Mouse (Mus musculus) liver, embryonic 14.5 days (tissue): ENCODE measurements at regions not wholly inside any gene's neighbourhood (a gene's known extent, or its start where the extent isn't known, plus 50 kb on each side); places are given as distances from the start of the nearest gene placed in this dataset.

Experiments
- ATAC-seq: fragments of 200-750 bp; cut with Nextera tagmentation; 2 replicates; pipeline ENCODE4 v1.8.0; 2017; ENCODE audit warnings: moderate number of reproducible peaks, mild to moderate bottlenecking, moderate library complexity; ENCODE audit not compliant: insufficient read depth
- DNase-seq, 3 experiments: peaks; one replicate each; pipeline ENCODE4 v3.0.0-alpha.2; 2012 to 2013; ENCODE audit warnings: low read depth in 3 of 3, low spot score in 3 of 3
- H3K27ac ChIP-seq: fragments of 300-500 bp; sonication (generic); 2 replicates; pipeline ENCODE4 v1.5.1; 2014; ENCODE audit warnings: moderate library complexity, mild to moderate bottlenecking, control low read depth, inconsistent platforms
- H3K27me3 ChIP-seq: fragments of 300-500 bp; sonication (generic); 2 replicates; pipeline ENCODE4 v1.6.1; 2014; ENCODE audit warnings: mild to moderate bottlenecking, low read length, moderate library complexity; ENCODE audit not compliant: control insufficient read depth, insufficient read depth
- H3K36me3 ChIP-seq: fragments of 300-500 bp; sonication (generic); replicated peaks from 2 replicates; pipeline ENCODE4 v1.6.1; 2014; ENCODE audit warnings: low read depth; ENCODE audit not compliant: control insufficient read depth, insufficient read depth
- H3K4me1 ChIP-seq, 2 experiments: fragments of 200-500 bp in 1 of 2; fragments of 300-500 bp in 1 of 2; sonication (generic) in 1 of 2; replicated peaks; 2 replicates each; pipeline ENCODE4 v1.6.1; 2012 to 2014; ENCODE audit warnings: antibody characterized with exemption in 1 of 2, inconsistent platforms in 1 of 2, low read length in 1 of 2; ENCODE audit not compliant: control insufficient read depth in 2 of 2, insufficient read depth in 2 of 2
- H3K4me2 ChIP-seq: fragments of 300-500 bp; sonication (generic); 2 replicates; pipeline ENCODE4 v1.6.1; 2014; ENCODE audit warnings: low read depth, mild to moderate bottlenecking, control low read depth, moderate library complexity
- H3K4me3 ChIP-seq, 2 experiments: fragments of 200-500 bp in 1 of 2; fragments of 300-500 bp in 1 of 2; sonication (generic) in 1 of 2; 2 replicates each; pipeline ENCODE4 v1.5.1; 2012 to 2014; ENCODE audit warnings: low read depth in 2 of 2, low read length in 2 of 2, mild to moderate bottlenecking in 2 of 2, control low read depth in 1 of 2, inconsistent platforms in 1 of 2, moderate library complexity in 1 of 2; ENCODE audit not compliant: insufficient read depth in 1 of 2
- H3K9ac ChIP-seq: fragments of 300-500 bp; sonication (generic); replicated peaks from 2 replicates; pipeline ENCODE4 v1.6.1; 2014; ENCODE audit warnings: mild to moderate bottlenecking, control low read depth, moderate library complexity
- H3K9me3 ChIP-seq: fragments of 300-500 bp; sonication (generic); 2 replicates; pipeline ENCODE4 v1.6.1; 2016; ENCODE audit warnings: low read length, mixed read lengths; ENCODE audit not compliant: control insufficient read depth
- CTCF ChIP-seq: IDR thresholded peaks from 2 replicates; pipeline ENCODE4 v1.5.1; 2016; ENCODE audit warnings: antibody characterized with exemption, low read depth, control low read depth
- EP300 ChIP-seq: IDR thresholded peaks from 2 replicates; pipeline ENCODE4 v1.6.1; 2016; ENCODE audit warnings: antibody characterized with exemption, low read depth
- WGBS: fragments of 180-500 bp; shearing (Covaris S2); extraction: QIAGEN DNeasy Blood & Tissue Kit; methylation state at CpG from one replicate; pipeline ENCODE4 v1.1.7; 2014; ENCODE audit not compliant: insufficient replicate concordance; 5-methylcytosine and 5-hydroxymethylcytosine counted together

- H3K27ac ChIP-seq: no peak overlapping the region
- DNase-seq (no peak), ATAC-seq (no peak)
- no peak overlapping the region for H3K4me3 ChIP-seq
- H3K9ac ChIP-seq: no peak overlapping the region
- no peaks in the 10 kb centered on the region for H3K9me3 ChIP-seq
- H3K4me2 ChIP-seq: no peak overlapping the region
- no peaks in the 10 kb centered on the region for H3K27me3 ChIP-seq
- TF ChIP-seq EP300 (no peak), CTCF (no peak)
- H3K36me3 ChIP-seq: no peaks in the 10 kb centered on the region
- H3K4me1 ChIP-seq: no peaks in the 10 kb centered on the region
- WGBS: 45% methylated on average over 10 of the region's 10 CpGs
Observed at GRCm38 (mm10) chr14:105532168-105532745, 273.9 kb downstream of the Ndfip2 start.

- Histone ChIP-seq H3K9me3 (no peaks in the 10 kb centered on the region), H3K9ac (no peak overlapping the region), H3K4me1 (no peaks in the 10 kb centered on the region), H3K27ac (no peak overlapping the region), H3K36me3 (no peaks in the 10 kb centered on the region), H3K27me3 (no peaks in the 10 kb centered on the region), H3K4me3 (no peak overlapping the region), H3K4me2 (no peak overlapping the region)
- ATAC-seq (no peak), DNase-seq (no peak)
- no peak for TF ChIP-seq CTCF
- no peak for TF ChIP-seq EP300
- WGBS: 51% methylated on average over 6 of the region's 6 CpGs
Observed at GRCm38 (mm10) chr14:105528107-105528506, 269.7 kb downstream of the Ndfip2 start.

- no peaks in the 10 kb centered on the region for H3K27me3 ChIP-seq
- no peaks in the 10 kb centered on the region for H3K36me3 ChIP-seq
- no peak overlapping the region for H3K4me3 ChIP-seq
- WGBS: 66% methylated on average over 4 of the region's 4 CpGs
- no peak overlapping the region for H3K27ac ChIP-seq
- no peaks in the 10 kb centered on the region for H3K9me3 ChIP-seq
- H3K9ac ChIP-seq: no peak overlapping the region
- ATAC-seq: no peak
- no peaks in the 10 kb centered on the region for H3K4me1 ChIP-seq
- no peak for TF ChIP-seq CTCF
- TF ChIP-seq EP300: no peak
- DNase-seq: no peak
- H3K4me2 ChIP-seq: no peak overlapping the region
Observed at GRCm38 (mm10) chr14:105523849-105524248, 265.5 kb downstream of the Ndfip2 start.

- no peaks in the 10 kb centered on the region for H3K36me3 ChIP-seq
- ATAC-seq (no peak), DNase-seq (no peak)
- H3K27me3 ChIP-seq: no peaks in the 10 kb centered on the region
- H3K4me1 ChIP-seq: no peaks in the 10 kb centered on the region
- H3K9ac ChIP-seq: no peak overlapping the region
- TF ChIP-seq EP300 (no peak), CTCF (no peak)
- no peak overlapping the region for H3K27ac ChIP-seq
- H3K9me3 ChIP-seq: no peaks in the 10 kb centered on the region
- H3K4me3 ChIP-seq: no peak overlapping the region
- H3K4me2 ChIP-seq: no peak overlapping the region
- WGBS: 44% methylated on average over 1 of the region's 1 CpGs
Observed at GRCm38 (mm10) chr14:105522279-105522678, 263.9 kb downstream of the Ndfip2 start.

GRCm38 (mm10) chr14:105518706-105519105, 260.3 kb downstream of the Ndfip2 start:
- Histone ChIP-seq H3K9me3 (no peaks in the 10 kb centered on the region), H3K9ac (no peak overlapping the region), H3K27ac (no peak overlapping the region), H3K36me3 (no peaks in the 10 kb centered on the region), H3K4me2 (no peak overlapping the region), H3K27me3 (no peaks in the 10 kb centered on the region), H3K4me3 (no peak overlapping the region), H3K4me1 (no peaks in the 10 kb centered on the region; a peak in 1 of 4 replicates)
- 50% methylated on average over 7 of the region's 7 CpGs for WGBS
- DNase-seq (no peak), ATAC-seq (no peak)
- TF ChIP-seq EP300: no peak
- TF ChIP-seq CTCF: no peak
